Mouse (Mus musculus) ovary, postnatal 14 days (tissue): Measurements from ENCODE around the gene Usp6nl.

Source experiments
- DNase-seq: peaks from one replicate; pipeline ENCODE4 v3.0.0; 2022; ENCODE audit warnings: low spot score

Usp6nl gene

GRCm38 (mm10) chr2:6413723-6414122 lies 91.3 kb downstream of the Usp6nl start:
- DNase-seq, result no peak

DNA sequence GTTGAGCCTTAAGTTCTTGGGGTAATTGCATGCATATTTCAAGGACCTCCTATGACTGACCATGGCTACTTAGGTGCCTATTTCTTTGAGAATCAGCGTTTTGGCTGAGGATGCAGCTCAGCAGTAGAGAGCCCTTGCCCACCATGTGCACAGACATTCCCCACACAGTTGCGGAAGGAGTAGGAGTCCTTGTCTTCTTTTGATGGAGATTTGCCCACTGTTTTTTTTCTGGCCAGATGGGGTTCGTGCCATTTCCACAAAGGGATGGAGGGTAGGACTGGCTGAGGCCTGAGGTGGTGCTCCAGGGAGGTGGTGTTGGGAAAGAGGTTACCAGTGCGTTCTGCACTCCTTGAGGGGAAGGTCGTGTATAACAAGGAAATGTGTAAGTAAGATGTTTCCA lies 91.9 kb downstream of the Usp6nl start:
- DNase-seq, result no peak

- DNase-seq, result no peak
These were observed 94.7 kb downstream of the Usp6nl start for GRCm38 (mm10) chr2:6417158-6417557.

DNA sequence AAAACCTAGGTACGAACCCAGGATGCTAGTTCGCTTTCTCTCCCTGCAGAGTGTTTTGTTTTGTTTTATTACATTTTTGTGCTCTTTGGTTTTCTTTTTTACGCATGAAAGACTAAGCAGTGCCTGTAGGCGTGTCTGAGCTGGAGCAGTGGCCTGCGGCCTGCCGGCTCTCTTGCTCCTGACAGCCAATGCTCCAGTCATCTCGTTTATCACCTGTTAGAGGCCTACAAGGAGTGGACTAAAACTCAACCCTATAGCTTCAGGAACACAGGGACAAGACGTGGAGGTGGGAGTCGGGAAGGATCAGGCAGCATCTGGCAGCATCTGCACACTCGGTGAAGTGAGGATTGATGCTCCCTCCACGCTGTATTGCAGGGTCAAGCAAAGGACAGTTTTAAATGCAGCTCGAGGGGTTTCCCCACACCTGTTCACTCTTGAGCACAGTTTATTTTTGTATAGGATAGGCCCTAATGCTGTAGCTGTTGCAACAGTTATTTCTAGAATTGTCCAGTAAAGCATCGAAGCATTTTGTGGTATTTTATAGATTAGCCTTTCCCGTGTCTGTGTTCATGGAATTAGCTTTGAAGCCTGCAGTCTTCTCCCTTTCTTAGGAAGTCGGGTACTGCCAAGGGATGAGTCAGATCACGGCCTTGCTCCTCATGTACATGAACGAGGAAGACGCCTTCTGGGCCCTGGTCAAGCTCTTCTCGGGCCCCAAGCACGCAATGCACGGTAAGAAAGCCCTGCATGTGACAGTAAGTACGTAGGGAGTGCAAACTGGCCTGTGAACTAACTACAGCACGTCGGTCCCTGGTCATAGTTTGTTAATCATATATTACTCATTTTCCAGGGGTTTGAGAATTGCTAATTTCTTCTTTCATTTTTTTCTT lies 101.4 kb downstream of the Usp6nl start:
- no peak for DNase-seq

GRCm38 (mm10) chr2:6424851-6425250 lies 102.4 kb downstream of the Usp6nl start:
- DNase-seq, result no peak

DNA sequence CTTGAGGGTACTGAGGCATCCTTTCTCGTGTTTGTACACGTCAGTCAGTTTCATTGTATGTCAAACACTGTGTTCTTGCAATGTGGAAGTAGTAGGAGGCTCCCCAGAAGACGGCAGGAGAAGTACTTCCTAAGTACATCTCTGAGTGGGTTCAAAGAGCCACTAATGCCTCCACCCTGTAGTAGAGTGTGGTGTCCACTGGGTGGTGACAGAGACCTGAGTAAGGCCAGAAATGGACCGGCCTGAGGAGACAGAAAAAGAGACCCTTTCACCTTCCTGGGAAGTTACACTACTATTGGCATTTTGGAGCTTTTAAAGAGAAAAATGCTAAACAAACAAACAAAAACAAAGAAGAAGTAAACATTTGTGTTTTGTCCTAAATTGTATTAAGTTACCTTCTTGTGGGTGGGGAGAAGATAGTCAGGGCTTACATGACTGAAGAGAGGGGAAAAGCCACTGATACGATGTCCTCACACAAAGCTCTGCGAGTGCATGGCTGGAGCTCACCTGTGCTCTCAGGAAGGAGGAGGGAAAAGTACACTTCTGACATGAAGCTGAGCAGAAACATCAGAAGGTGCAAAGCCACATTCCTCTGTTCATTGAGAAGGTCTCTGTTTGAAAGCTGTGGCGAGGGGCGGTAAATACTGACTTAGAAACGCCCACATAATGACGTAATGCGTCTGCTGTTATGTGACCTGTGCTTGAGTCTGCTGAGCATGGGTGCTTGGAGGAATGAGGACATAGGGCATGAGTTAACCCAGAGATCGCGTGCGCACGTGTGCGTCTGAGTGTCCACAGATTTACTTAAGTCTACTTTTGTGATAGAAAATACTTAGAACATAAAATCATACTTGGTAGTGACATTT lies 113.9 kb downstream of the Usp6nl start:
- peak; percentile 43 for DNase-seq

GRCm38 (mm10) chr2:6441688-6442087 lies 119.2 kb downstream of the Usp6nl start:
- no peak for DNase-seq

GRCm38 (mm10) chr2:6442302-6442701 lies 119.8 kb downstream of the Usp6nl start:
- DNase-seq, result no peak

- DNase-seq, result no peak
These were observed 121.5 kb downstream of the Usp6nl start for GRCm38 (mm10) chr2:6444015-6444414.

- no peak for DNase-seq
These were observed 122.3 kb downstream of the Usp6nl start for GRCm38 (mm10) chr2:6444723-6445169.

- DNase-seq, result no peak
These were observed 123.4 kb downstream of the Usp6nl start for GRCm38 (mm10) chr2:6445858-6446257.

DNA sequence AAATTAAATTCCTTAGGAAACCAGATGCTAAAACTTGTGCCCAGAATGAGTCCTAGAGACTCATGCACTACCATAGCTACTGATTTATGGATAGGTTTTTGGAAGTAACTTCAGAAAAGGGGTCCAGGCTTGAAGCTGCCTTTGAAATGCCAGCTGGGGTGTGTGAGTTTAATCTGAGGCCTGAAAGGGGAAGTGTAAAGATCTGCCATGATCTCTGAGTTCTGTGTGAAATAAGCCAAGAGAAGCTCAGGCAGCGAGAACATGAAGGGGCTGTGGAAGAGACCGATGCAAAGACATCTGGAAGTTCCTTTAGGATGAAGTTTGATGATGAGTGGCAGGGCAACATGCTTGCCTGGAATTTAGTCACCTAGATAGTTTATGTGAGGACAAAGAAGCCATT lies 126.4 kb downstream of the Usp6nl start:
- DNase-seq, result no peak

DNA sequence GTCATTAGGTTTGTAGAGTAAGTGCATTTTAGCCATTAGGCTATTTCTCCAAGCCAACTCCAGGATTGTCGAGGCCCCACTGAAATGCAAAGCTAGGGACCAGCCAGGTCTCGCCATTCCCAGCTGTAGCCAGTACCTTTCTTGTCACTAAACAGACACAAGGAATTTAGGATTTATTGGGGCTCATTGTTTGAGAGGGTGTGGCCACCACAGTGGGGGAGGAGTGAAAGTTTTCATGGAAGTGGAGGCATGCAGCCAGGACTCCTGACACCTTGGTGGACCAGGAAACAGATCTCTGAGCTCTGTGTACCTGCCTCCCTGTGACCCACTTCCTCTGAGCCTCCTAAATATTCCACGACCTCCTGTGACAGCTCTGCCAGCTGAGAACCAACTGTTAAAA lies 127.2 kb downstream of the Usp6nl start:
- no peak for DNase-seq

- no peak for DNase-seq
These were observed 128.1 kb downstream of the Usp6nl start for GRCm38 (mm10) chr2:6450544-6450943.

DNA sequence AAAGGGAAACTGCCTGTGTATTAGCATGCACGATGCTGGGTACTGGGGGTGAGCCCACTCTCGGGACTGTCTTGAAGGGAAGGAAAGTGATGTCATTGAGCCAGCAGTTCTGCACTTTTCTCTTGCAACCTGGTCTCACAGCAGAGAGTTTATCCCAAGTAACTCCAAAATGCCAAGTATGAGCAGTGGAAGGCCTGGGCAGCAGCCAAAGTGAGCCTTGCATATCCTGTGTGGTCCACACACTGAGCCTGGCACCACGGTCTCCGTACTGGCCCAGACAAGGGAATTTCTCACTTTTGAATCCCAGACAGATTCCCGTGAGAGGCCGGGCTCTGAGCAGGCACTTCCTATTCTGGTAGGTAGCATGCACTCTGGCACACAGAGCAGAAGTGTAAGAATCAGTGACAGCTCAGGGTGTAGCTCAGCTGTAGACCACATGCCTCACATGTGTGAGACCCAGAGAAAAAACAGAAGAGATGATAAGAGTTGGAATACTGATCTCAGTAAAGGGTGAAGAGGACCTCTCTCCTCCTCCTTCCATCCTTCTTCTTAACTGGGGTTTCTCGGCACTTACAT lies 132.6 kb downstream of the Usp6nl start:
- no peak for DNase-seq

GRCm38 (mm10) chr2:6459282-6460047 lies 137.0 kb downstream of the Usp6nl start:
- DNase-seq, result no peak

- DNase-seq, result no peak
These were observed 139.8 kb downstream of the Usp6nl start for GRCm38 (mm10) chr2:6462306-6462705.

GRCm38 (mm10) chr2:6463772-6464661 lies 141.6 kb downstream of the Usp6nl start:
- no peak for DNase-seq

DNA sequence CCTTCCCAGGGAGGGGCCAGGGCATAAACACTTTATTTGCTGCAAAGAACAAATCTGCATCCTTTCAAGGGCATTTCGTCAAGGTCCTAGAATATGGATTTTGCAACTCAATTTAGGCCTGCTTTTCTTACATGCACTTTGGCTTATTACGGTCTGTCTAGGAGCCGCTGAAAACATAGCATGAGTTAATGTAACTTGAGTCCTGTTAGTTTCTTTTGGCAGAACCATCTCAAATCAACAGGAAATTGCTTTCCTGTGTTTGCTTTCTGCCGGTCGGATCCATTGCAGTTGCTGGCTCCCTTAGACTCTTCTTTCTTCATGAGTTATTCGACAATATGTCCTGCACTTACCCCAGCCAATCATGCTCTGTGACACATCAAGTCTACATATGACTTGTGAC lies 143.9 kb downstream of the Usp6nl start:
- no peak for DNase-seq

DNA sequence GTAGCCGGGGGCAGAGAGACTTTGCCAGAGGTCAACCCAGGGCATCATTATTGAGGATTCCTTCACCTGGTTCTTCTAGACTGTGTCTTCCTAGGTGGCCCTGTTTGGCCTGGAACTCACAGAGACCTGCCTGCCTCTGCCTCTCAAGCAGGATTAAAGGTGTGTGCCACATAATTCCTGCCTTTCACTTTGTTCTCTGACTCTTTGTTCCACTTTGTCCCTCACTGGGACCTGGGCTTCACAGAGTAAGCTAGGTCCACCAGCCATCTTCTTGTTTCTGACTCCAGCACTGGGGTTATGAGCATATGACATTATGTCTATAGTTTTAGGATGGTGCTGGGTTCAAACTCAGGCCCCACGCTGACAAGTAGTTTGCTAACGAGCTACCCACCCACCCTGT lies 144.9 kb downstream of the Usp6nl start:
- no peak for DNase-seq

DNA sequence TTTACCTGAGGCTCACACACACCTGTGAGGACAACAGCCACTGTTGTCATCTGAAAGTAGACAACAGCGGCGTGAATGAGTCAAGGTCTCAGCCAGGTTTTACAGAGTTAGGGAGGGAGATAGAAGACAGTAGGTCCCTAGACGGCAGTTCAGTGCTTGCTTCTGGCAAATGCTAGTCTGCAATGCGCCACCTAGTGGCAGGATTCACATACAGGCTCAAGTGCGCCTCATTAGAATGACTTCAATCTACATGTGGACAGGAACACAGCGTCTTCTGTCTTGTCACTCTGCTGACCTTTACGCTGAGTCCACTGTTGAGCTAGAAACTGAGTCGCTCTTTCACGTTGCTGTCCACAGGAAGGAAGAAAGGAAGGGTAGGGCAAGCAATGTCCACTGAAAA lies 146.7 kb downstream of the Usp6nl start:
- peak; percentile 51 for DNase-seq
